8 mouse cellular contexts compared by ENCODE assay signal in the genomic region with DNA sequence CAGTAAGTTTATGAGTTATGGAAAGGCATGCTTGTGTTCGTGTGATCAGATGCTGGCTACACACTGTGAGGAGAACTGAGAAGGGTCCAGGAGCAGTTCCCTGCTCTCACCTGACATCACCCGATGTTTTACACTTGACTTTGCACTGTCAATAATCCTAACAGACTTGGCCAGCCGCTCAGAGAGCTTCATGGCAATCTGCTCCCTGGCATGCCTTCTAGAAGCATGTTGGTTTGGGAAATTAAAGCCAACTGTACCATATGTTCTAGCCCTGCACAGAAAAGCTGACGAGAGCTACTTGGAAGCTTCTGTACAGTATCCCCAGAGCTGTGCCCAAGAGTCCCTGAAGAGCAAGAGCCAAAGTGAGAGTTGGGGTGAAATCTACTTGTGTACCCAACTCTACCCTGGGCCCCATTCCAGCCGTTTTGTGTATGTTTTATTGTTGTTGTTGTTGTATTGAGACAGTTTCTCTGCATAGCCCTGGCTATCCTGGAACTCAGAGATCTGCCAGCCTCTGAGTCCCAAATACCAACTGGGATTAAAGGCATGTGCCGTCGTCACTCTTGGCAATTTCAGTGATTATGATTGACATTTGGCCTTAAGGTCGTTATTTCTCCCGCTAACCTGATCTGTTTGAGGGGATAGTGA. TPM values are rescaled to one million over a fixed set of nuclear protein-coding genes. Genes with fewer than 3 reads are reported as not detected.
DNase-seq lines count a peak whose midpoint lies in the region; ATAC-seq and TF ChIP-seq lines count a peak whose summit lies in the region.

No protein-coding gene starts in this region.

- no peaks in the 10 kb centered on the region for H3K27me3 ChIP-seq in hindbrain, embryonic 14.5 days (ENCODE audit: control insufficient read depth, insufficient read depth, low read length)
- H3K27me3 ChIP-seq in hindbrain, embryonic 12.5 days: no peaks in the 10 kb centered on the region
- no peaks in the 10 kb centered on the region for H3K27me3 ChIP-seq in cerebellum, adult 2 months (ENCODE audit: control insufficient read depth, insufficient read depth, low read length)

- 0 out of 2 replicates have a peak, but pooled peaks cover 3% of the 10 kb centered on the region for H3K9me3 ChIP-seq in hindbrain, embryonic 14.5 days (ENCODE audit: control insufficient read depth, low read length)
- no peaks in the 10 kb centered on the region for H3K9me3 ChIP-seq in hindbrain, embryonic 12.5 days (replicated peaks)

- ATAC-seq in hindbrain, embryonic 14.5 days (ENCODE audit: low FRiP score): 0 out of 2 replicates have a peak, but pooled peaks have one; percentile 19
- ATAC-seq in hindbrain, embryonic 12.5 days (ENCODE audit: low FRiP score): no peak

- no peak overlapping the region for H3K4me2 ChIP-seq in hindbrain, embryonic 14.5 days (replicated peaks)
- no peak overlapping the region for H3K4me2 ChIP-seq in hindbrain, embryonic 12.5 days (replicated peaks)

- DNase-seq in hindbrain, embryonic 14.5 days (ENCODE audit: low spot score): peak; percentile 49
- peak; percentile 88 to 97 for DNase-seq in cerebellum, adult 2 months
- DNase-seq in layer of hippocampus, adult 18-20 months (ENCODE audit: low spot score in 2 of 2): peak; percentile 63 to 82
- peak; percentile 71 to 83 for DNase-seq in right cerebral cortex, postnatal 10 days (ENCODE audit: low spot score in 2 of 2)
- DNase-seq in kidney, adult 18-20 months: no peak
- DNase-seq in kidney, adult 9 months: no peak
- no peak for DNase-seq in kidney, postnatal 14 days

- H3K27ac ChIP-seq in hindbrain, embryonic 14.5 days: no peak overlapping the region
- H3K27ac ChIP-seq in hindbrain, embryonic 12.5 days: no peak overlapping the region
- H3K27ac ChIP-seq in cerebellum, adult 2 months (ENCODE audit: insufficient read depth, low read length): peak overlapping the region; percentile 89

- no peak overlapping the region for H3K9ac ChIP-seq in hindbrain, embryonic 14.5 days
- H3K9ac ChIP-seq in hindbrain, embryonic 12.5 days: no peak overlapping the region

- H3K4me1 ChIP-seq in hindbrain, embryonic 14.5 days (replicated peaks; ENCODE audit: control insufficient read depth, insufficient read depth, low read length): 0 out of 2 replicates have a peak, but pooled peaks cover 4% of the 10 kb centered on the region
- peaks cover 6% of the 10 kb centered on the region for H3K4me1 ChIP-seq in hindbrain, embryonic 12.5 days
- H3K4me1 ChIP-seq in cerebellum, adult 2 months (ENCODE audit: control insufficient read depth, insufficient read depth, low read length): peaks cover 28% of the 10 kb centered on the region

- no peak for TF ChIP-seq CTCF in cerebellum, adult 2 months (IDR thresholded peaks at IDR 0.05; ENCODE audit: borderline replicate concordance, insufficient read depth, low read depth, low read length)

- 76% methylated on average over 9 of the region's 9 CpGs for WGBS in hindbrain, embryonic 14.5 days
- 78% methylated on average over 9 of the region's 9 CpGs for WGBS in hindbrain, embryonic 12.5 days
- 9% methylated on average over 9 of the region's 9 CpGs for WGBS in cerebellum, adult 2 months

- no peaks in the 10 kb centered on the region for H3K36me3 ChIP-seq in hindbrain, embryonic 14.5 days (replicated peaks; ENCODE audit: control insufficient read depth, insufficient read depth)
- no peaks in the 10 kb centered on the region for H3K36me3 ChIP-seq in hindbrain, embryonic 12.5 days

- no peak for TF ChIP-seq POLR2A in cerebellum, adult 2 months (IDR thresholded peaks at IDR 0.05; ENCODE audit: borderline replicate concordance, insufficient read depth, low read length)

- H3K4me3 ChIP-seq in hindbrain, embryonic 14.5 days (replicated peaks; ENCODE audit: low read length): no peak overlapping the region
- H3K4me3 ChIP-seq in hindbrain, embryonic 12.5 days: no peak overlapping the region
- no peak overlapping the region for H3K4me3 ChIP-seq in cerebellum, adult 2 months (replicated peaks; ENCODE audit: insufficient read depth, low read depth, low read length)

RNA-seq across cellular contexts. Expression of a gene that starts 56.5 kb away (rescaled TPM):
- 3.0 and 3.8 TPM in 2 replicates for polyA plus RNA-seq in hindbrain, embryonic 14.5 days (2014; fragmentation: Nextera tagmentation; extraction: Ambion mirVana)
- polyA plus RNA-seq in hindbrain, embryonic 12.5 days (2016; fragmentation: Nextera tagmentation; extraction: Ambion mirVana): 7.3 and 7.7 TPM in 2 replicates
- polyA plus RNA-seq in cerebellum, adult 2 months (2012; rRNA removed): 35.9 and 43.3 TPM in 2 replicates
- 1 to 10 TPM; 3.7 to 4.6 TPM for total RNA-seq in layer of hippocampus, adult 18-20 months (2021)

Comparison
In these comparisons a context has a peak if more than half of its experiments do, and no peak if none do; other contexts are left out.
1. DNase-seq: peak in hindbrain, embryonic 14.5 days (single experiment), cerebellum, adult 2 months (2 of 2), layer of hippocampus, adult 18-20 months (2 of 2) and right cerebral cortex, postnatal 10 days (2 of 2); none in kidney, adult 18-20 months (single experiment), kidney, adult 9 months (single experiment) and kidney, postnatal 14 days (single experiment).